24 mouse cellular contexts compared by ENCODE assay signal in genomic region chr5:31071821-31072220, GRCm38 (mm10). TPM values are rescaled to one million over a fixed set of nuclear protein-coding genes. Genes with fewer than 3 reads are reported as not detected.
"Had no signal": no experiment of that assay in that cellular context is flagged by ENCODE, and none has a peak within 500 bp of the region (broad histone marks: within the 10 kb centered on the region; RNA-seq: fewer than 3 reads in every experiment).

No protein-coding gene starts in this region.

- H3K4me3 ChIP-seq: neural tube, embryonic 12.5 days; neural tube, embryonic 13.5 days; neural tube, embryonic 15.5 days; stomach, embryonic 15.5 days had no signal

- DNase-seq: retina, postnatal 1 day; right cerebral cortex, postnatal 14 days; right cerebral cortex, postnatal 25 days; right cerebral cortex, postnatal 4 days; spleen, adult 18-20 months; thymus, adult 18-20 months; thymus, adult 2 months; thymus, postnatal 14 days; thymus, postnatal 25 days; thymus, postnatal 36 days; thymus, postnatal 4 days had no signal

- H3K27me3 ChIP-seq: neural tube, embryonic 12.5 days; neural tube, embryonic 13.5 days; neural tube, embryonic 15.5 days; stomach, embryonic 15.5 days had no signal

- H3K9me3 ChIP-seq: neural tube, embryonic 12.5 days; neural tube, embryonic 13.5 days; neural tube, embryonic 15.5 days; stomach, embryonic 15.5 days had no signal

- H3K27ac ChIP-seq: neural tube, embryonic 12.5 days; neural tube, embryonic 13.5 days; neural tube, embryonic 15.5 days; stomach, embryonic 15.5 days; stomach, postnatal 0 days had no signal

- H3K4me1 ChIP-seq: neural tube, embryonic 12.5 days; neural tube, embryonic 13.5 days; neural tube, embryonic 15.5 days; stomach, embryonic 15.5 days had no signal

RNA-seq across cellular contexts. Expression of gene Dnajc5g, which starts 34.3 kb away (rescaled TPM):
- polyA plus RNA-seq: neural tube, embryonic 11.5 days; neural tube, embryonic 12.5 days; neural tube, embryonic 13.5 days; neural tube, embryonic 14.5 days; neural tube, embryonic 15.5 days; small intestine, adult 2 months; spleen, adult 2 months; stomach, embryonic 14.5 days; stomach, embryonic 15.5 days; stomach, embryonic 16.5 days; stomach, postnatal 0 days; thymus, adult 2 months; thymus, postnatal 0 days; urinary bladder, adult 2 months had no signal

RNA-seq across cellular contexts. Expression of gene Slc30a3, which starts 36.2 kb away (rescaled TPM):
- polyA plus RNA-seq: stomach, postnatal 0 days had no signal
